Mouse (Mus musculus): ENCODE data around the gene Sigirr. TPM values are rescaled to one million over a fixed set of nuclear protein-coding genes. Genes with fewer than 3 reads are reported as not detected.
A peak's percentile ranks its signal among the peaks of the same experiment; 100 is the strongest.

Gene Sigirr
- polyA plus RNA-seq (2012; rRNA removed), result 2.8 and 4.1 TPM in 2 replicates

- TF ChIP-seq CTCF (IDR thresholded peaks at IDR 0.05; ENCODE audit: borderline replicate concordance, insufficient read depth, low read depth, low read length) (no peak), POLR2A (IDR thresholded peaks at IDR 0.05; ENCODE audit: borderline replicate concordance, insufficient read depth, low read length) (no peak)
- peak; percentile 36 to 39 for DNase-seq
- WGBS, result 2% methylated on average over 56 of the region's 56 CpGs
- Histone ChIP-seq H3K27me3 (ENCODE audit: control insufficient read depth, insufficient read depth, low read length) (no peaks in the 10 kb centered on the region), H3K27ac (ENCODE audit: insufficient read depth, low read length) (no peak within 1 kb of the TSS), H3K4me1 (ENCODE audit: control insufficient read depth, insufficient read depth, low read length) (no peaks in the 10 kb centered on the region), H3K4me3 (replicated peaks; ENCODE audit: insufficient read depth, low read depth, low read length) (peak within 1 kb of the TSS; percentile 42)
Observed at GRCm38 (mm10) chr7:141099911-141100691, at the start of gene Sigirr. Gene Sigirr (minus strand): TSS chr7:141100572.

DNA sequence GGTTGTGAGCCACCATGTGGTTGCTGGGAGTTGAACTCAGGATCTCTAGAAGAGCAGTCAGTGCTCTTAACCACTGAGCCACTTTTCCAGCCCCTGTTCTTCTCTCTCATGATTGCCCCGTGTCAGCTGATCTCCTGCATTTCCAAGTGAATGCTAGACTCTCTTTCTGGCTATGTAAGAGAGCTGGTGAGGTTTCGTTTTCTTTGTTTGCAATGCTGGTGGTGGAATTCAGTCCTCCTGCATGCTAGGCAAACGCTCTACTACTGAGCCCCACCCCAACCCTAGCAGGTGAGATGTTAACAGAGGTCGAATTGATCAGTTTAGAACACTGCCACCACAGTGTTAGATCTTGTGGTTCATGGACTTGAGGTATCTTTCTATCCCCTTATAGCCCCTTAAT, 48.3 kb upstream of the Sigirr start:
- WGBS, result 86% methylated on average over 4 of the region's 4 CpGs
- TF ChIP-seq POLR2A (IDR thresholded peaks at IDR 0.05; ENCODE audit: borderline replicate concordance, insufficient read depth, low read length), result no peak
- TF ChIP-seq CTCF (IDR thresholded peaks at IDR 0.05; ENCODE audit: borderline replicate concordance, insufficient read depth, low read depth, low read length), result no peak

GRCm38 (mm10) chr7:141147044-141147443, 46.7 kb upstream of the Sigirr start:
- no peak for TF ChIP-seq POLR2A (IDR thresholded peaks at IDR 0.05; ENCODE audit: borderline replicate concordance, insufficient read depth, low read length)
- no peak for TF ChIP-seq CTCF (IDR thresholded peaks at IDR 0.05; ENCODE audit: borderline replicate concordance, insufficient read depth, low read depth, low read length)
- no peak overlapping the region for H3K4me3 ChIP-seq (replicated peaks; ENCODE audit: insufficient read depth, low read depth, low read length)
- peaks cover 27% of the 10 kb centered on the region for H3K4me1 ChIP-seq (ENCODE audit: control insufficient read depth, insufficient read depth, low read length)
- H3K27ac ChIP-seq (ENCODE audit: insufficient read depth, low read length), result no peak overlapping the region
- no peaks in the 10 kb centered on the region for H3K27me3 ChIP-seq (ENCODE audit: control insufficient read depth, insufficient read depth, low read length)
- WGBS, result 55% methylated on average over 6 of the region's 6 CpGs
- peak; percentile 60 to 66 for DNase-seq

More for the DNA sequence above, 48.3 kb upstream of the Sigirr start:
- Histone ChIP-seq H3K27ac (ENCODE audit: insufficient read depth, low read length) (no peak overlapping the region), H3K4me1 (ENCODE audit: control insufficient read depth, insufficient read depth, low read length) (peaks cover 27% of the 10 kb centered on the region), H3K27me3 (ENCODE audit: control insufficient read depth, insufficient read depth, low read length) (no peaks in the 10 kb centered on the region), H3K4me3 (replicated peaks; ENCODE audit: insufficient read depth, low read depth, low read length) (no peak overlapping the region)
- no peak for DNase-seq

GRCm38 (mm10) chr7:141146043-141146595, 45.7 kb upstream of the Sigirr start:
- peak; percentile 41 to 46 for DNase-seq
- TF ChIP-seq POLR2A (IDR thresholded peaks at IDR 0.05; ENCODE audit: borderline replicate concordance, insufficient read depth, low read length), result no peak
- TF ChIP-seq CTCF (IDR thresholded peaks at IDR 0.05; ENCODE audit: borderline replicate concordance, insufficient read depth, low read depth, low read length), result no peak

DNA sequence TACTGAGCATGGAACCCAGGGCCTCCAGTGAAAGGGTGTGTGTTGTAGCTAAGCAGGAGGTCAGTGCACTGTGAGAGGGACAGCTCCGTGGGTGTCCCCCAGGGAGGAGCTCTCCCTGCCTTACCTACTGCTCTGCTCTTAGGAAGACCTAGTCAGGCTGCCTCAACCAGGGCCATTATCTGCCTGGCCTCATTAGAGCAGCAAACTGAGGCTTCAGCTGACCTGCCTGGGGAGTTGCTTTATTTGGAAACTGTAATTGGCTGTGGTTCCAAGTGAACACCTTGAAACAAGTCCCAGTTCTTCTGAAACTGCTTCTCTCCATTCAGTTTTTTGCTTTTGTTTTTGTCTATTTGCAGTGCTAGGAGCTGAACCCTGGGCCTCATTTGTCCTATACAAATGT, 45.0 kb upstream of the Sigirr start:
- TF ChIP-seq POLR2A (IDR thresholded peaks at IDR 0.05; ENCODE audit: borderline replicate concordance, insufficient read depth, low read length) (no peak), CTCF (IDR thresholded peaks at IDR 0.05; ENCODE audit: borderline replicate concordance, insufficient read depth, low read depth, low read length) (no peak)
- DNase-seq, result peak; percentile 59 to 77
- Histone ChIP-seq H3K4me3 (replicated peaks; ENCODE audit: insufficient read depth, low read depth, low read length) (no peak overlapping the region), H3K27me3 (ENCODE audit: control insufficient read depth, insufficient read depth, low read length) (no peaks in the 10 kb centered on the region), H3K4me1 (ENCODE audit: control insufficient read depth, insufficient read depth, low read length) (peaks cover 27% of the 10 kb centered on the region), H3K27ac (ENCODE audit: insufficient read depth, low read length) (peak overlapping the region; percentile 97)
- WGBS, result 3% methylated on average over 1 of the region's 1 CpGs

More at GRCm38 (mm10) chr7:141146043-141146595, 45.7 kb upstream of the Sigirr start:
- Histone ChIP-seq H3K4me1 (ENCODE audit: control insufficient read depth, insufficient read depth, low read length) (peaks cover 27% of the 10 kb centered on the region), H3K27me3 (ENCODE audit: control insufficient read depth, insufficient read depth, low read length) (no peaks in the 10 kb centered on the region), H3K27ac (ENCODE audit: insufficient read depth, low read length) (peak overlapping the region; percentile 97), H3K4me3 (replicated peaks; ENCODE audit: insufficient read depth, low read depth, low read length) (no peak overlapping the region)
- WGBS, result 84% methylated on average over 12 of the region's 12 CpGs

GRCm38 (mm10) chr7:141144650-141145049, 44.3 kb upstream of the Sigirr start:
- no peak overlapping the region for H3K4me3 ChIP-seq (replicated peaks; ENCODE audit: insufficient read depth, low read depth, low read length)
- peak overlapping the region; percentile 59; the same call in 1 of the 2 replicates for H3K27ac ChIP-seq (ENCODE audit: insufficient read depth, low read length)
- TF ChIP-seq POLR2A (IDR thresholded peaks at IDR 0.05; ENCODE audit: borderline replicate concordance, insufficient read depth, low read length) (no peak), CTCF (IDR thresholded peaks at IDR 0.05; ENCODE audit: borderline replicate concordance, insufficient read depth, low read depth, low read length) (no peak)
- H3K4me1 ChIP-seq (ENCODE audit: control insufficient read depth, insufficient read depth, low read length), result peaks cover 27% of the 10 kb centered on the region
- no peaks in the 10 kb centered on the region for H3K27me3 ChIP-seq (ENCODE audit: control insufficient read depth, insufficient read depth, low read length)
- WGBS, result 22% methylated on average over 3 of the region's 3 CpGs
- peak; percentile 37 to 49 for DNase-seq

DNA sequence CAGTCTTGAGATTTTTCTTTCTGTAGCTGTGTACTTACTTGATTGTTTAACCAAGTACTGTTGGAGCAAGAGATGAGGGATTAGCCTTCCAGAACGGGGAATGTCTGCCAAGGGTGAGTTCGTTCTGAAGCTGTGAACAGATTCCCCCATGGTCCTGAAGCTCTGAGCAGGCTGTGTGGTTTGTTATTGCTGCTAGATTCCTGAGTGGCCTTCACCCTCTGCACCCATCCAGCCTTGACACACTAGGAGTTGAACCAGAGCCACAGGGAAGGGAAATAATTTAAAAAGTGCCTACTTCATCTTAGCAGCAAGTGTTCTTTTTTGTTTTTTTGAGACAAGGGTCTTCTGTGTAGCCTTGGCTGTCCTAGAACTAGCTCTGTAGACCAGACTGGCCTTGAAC, 43.5 kb upstream of the Sigirr start:
- WGBS, result 57% methylated on average over 2 of the region's 2 CpGs
- Histone ChIP-seq H3K4me3 (replicated peaks; ENCODE audit: insufficient read depth, low read depth, low read length) (no peak overlapping the region), H3K27ac (ENCODE audit: insufficient read depth, low read length) (no peak overlapping the region), H3K27me3 (ENCODE audit: control insufficient read depth, insufficient read depth, low read length) (no peaks in the 10 kb centered on the region), H3K4me1 (ENCODE audit: control insufficient read depth, insufficient read depth, low read length) (peaks cover 27% of the 10 kb centered on the region)
- TF ChIP-seq CTCF (IDR thresholded peaks at IDR 0.05; ENCODE audit: borderline replicate concordance, insufficient read depth, low read depth, low read length) (no peak), POLR2A (IDR thresholded peaks at IDR 0.05; ENCODE audit: borderline replicate concordance, insufficient read depth, low read length) (no peak)
- DNase-seq, result no peak

DNA sequence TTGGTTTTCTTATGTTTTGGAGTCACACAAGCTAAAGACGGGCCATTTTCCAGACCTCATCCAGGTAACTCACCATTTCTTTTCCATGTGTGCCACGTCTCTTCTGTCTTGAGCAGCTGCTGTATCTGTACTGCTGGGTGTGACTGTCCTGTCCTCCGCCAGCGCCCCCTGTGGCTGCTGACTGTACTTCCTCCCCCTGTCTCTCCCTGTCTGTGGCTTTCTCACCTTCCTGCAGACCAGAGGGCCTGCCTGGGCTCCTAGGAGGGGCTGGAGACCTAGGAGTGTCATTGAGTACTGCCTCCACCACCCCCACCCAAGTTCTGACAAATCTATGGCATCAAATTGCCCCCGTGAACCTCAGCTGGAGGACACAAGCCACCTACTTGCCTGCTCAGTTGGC, 42.7 kb upstream of the Sigirr start:
- TF ChIP-seq CTCF (IDR thresholded peaks at IDR 0.05; ENCODE audit: borderline replicate concordance, insufficient read depth, low read depth, low read length) (peak; percentile 35; the same call in 1 of the 2 replicates), POLR2A (IDR thresholded peaks at IDR 0.05; ENCODE audit: borderline replicate concordance, insufficient read depth, low read length) (no peak)
- H3K4me3 ChIP-seq (replicated peaks; ENCODE audit: insufficient read depth, low read depth, low read length), result no peak overlapping the region
- H3K4me1 ChIP-seq (ENCODE audit: control insufficient read depth, insufficient read depth, low read length), result peaks cover 27% of the 10 kb centered on the region
- no peak overlapping the region for H3K27ac ChIP-seq (ENCODE audit: insufficient read depth, low read length)
- no peak for DNase-seq
- no peaks in the 10 kb centered on the region for H3K27me3 ChIP-seq (ENCODE audit: control insufficient read depth, insufficient read depth, low read length)
- WGBS, result 57% methylated on average over 5 of the region's 5 CpGs
